Mouse (Mus musculus): ENCODE data around the gene Zmynd15. TPM values are rescaled to one million over a fixed set of nuclear protein-coding genes. Genes with fewer than 3 reads are reported as not detected.

Gene Zmynd15
- polyA plus RNA-seq (2012; ENCODE audit: low replicate concordance) = 2.2 and 3.7 TPM in 2 replicates

DNA sequence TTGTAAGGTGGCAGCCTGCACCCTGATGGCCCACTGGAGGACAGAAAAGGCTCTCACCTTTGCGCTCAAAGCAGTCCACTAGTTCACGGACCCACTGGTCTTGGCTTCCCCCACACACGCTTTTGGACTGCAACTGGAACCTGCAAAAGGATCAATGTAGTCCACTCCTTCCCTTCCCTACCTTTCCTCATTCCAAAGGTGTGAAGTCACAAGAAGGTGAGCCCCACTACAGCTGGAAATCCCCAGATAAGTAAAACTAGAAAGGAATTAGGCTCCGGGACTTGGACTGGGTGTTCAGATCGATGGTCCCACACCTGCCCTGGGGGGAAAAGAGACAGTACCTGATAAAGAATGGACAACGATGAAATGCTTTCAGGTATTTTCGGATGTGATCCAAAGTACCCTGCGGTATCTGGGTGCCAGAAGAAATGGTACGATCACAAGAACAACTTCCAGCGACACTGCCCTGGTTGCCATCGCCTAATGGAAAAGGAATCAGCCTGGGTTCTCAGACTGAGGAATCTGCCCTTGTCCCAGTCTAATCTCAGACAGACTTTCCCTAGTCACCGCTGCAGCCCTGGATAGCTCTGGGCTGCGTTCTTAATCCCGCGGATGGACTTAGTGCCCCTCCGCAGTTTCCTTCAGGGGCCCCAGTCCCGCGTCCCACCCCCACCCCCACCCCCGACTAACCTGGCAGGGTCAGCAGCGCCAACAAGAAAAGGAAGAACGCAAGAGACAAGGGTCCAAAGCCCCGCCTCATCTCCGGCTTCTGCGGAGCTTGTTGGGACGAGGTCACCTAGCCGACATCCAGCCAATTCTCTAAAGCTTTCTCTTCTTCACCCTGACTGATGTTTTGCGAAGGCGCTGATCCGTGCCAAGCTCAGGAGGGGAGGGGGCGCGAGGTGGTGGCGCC lies at the start of gene Zmynd15:
Zmynd15 (plus strand) TSS at position 746 of the 913 bp plus-strand sequence.

DNA sequence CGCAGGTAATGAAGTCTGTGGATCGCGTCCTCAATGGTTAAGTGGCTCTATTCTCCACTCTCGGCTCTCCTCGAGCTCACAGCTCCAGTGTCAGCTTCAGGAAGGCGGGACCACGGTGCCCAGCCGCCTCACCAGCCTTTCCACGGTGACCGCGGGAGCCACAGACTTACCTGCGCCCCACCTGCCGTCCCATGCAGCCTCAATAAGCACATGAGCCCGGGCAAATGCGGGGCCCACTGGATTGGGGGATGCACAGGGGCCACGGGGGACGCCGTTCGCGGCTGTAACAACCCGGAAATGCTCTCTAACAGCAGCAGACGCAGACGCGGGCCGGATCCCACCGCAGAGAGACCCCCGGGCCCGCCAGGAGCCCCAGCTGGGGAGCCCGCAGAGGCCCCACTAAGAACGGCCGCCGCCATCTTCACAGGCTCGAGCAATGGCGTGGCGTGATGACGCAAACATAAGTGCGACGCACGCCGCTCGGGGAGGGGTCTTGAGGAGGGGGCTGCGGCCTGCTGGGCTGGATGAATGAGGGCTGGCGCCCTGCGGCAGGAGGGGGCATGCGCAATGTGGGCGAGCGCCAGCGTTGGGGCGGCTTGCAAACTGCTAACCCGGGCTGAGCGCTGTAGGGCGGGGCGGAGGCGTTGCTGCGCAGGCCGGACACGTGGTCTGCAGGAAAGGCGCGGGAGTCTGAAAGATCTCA lies 49.5 kb upstream of the Zmynd15 start, which contains the start of gene Pelp1:
Pelp1 (minus strand) TSS at position 438 of the 703 bp plus-strand sequence.

DNA sequence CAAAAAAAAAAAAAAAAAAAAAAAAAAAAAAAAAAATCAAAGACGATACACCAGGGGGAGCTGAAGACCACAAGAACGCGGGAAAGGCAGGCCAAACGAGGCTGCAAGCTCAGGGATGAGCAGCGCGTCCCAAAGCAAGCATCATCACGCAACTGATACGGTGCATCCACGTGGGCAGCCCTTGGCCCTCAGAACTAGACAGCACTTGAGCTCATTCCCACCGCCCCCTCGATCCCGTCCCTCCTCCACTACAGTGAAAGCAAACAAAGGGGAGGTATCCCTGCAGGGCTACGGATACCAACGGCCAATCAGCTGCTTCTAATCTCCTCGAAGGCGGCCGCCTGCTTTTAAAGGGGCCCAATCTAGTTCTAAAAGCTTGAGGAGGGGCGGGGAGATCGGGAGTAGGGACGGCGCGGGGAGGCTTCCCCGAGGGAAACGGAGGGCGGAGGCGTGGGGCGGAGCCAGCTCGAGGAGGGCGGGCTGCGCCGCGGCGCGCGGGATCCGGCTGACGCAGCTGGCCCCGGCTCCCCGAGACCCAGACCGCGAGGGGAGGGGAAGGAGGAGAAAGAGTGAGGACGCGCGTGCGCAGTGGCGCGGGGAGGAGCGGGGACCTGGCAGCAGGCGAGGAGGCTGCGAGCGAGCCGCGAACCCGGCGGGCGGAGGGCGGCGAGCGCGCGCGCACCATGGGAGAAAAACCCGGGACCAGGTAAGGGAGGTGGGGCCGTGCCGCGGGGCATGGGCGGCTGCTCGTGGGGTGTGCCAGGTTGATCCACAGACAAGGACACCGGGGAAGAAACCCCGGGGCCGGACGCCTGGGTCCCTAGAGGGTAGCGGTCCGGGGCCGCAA lies 27.0 kb upstream of the Zmynd15 start, which contains the start of gene Arrb2:
Arrb2 (plus strand) TSS at position 588 of the 847 bp plus-strand sequence.

DNA sequence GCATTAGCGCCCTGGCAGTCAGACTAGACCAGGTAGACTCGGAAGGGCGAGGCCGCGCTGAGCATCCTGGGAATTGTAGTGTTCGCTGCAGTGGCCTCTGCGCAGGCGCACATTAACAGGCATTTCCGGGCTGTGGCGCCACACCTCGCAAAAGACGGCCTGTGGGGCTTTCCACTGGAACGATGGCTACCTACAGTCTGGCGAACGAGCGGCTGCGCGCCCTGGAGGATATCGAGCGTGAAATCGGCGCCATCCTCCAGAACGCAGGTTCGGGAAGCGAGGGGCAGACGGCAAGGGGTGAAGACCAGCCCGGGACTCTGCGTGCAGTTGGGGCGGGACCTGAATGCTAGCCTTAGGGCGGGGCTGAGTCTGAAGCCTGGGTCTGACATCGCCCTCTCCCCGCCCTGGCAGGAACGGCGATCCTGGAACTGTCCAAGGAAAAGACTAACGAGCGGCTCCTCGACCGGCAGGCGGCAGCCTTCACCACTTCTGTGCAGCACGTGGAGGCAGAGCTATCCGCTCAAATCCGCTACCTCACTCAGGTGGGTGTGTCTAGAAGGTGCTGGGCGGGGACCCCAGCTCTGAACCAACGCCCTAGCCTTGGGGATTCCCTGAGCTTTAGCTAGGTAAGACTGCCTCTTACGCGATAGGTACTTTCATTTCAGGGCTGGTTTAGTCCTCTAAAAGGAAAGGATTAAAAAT lies 7.3 kb upstream of the Zmynd15 start, which contains the start of gene Med11:
Med11 (plus strand) TSS at position 123 of the 702 bp plus-strand sequence.

DNA sequence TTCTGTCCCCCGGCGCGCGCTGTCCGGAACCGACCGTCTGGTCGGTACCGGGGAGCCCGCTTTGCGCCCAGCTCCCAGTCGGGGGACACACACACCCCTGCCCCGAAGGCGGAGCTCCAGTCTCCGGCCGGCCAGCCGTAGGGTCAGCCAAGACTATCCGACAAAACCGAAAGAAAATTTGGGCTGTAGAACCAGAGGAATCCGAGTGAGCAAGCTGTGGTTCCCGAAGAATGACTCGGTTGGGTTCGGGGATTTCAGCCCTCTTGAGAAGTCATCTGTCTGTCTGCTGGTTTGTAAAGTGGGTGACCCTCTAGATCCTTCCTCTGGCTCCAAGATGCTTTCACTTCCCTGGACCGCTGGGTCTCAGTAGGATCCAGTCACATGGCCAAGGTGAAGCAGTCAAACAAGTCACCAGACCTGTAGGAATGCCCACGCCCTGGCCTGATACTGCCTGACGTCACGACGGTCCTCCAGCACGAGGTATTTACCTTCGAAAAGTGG lies 418 bp downstream of the Zmynd15 start, which contains the start of gene Cxcl16:
Cxcl16 (minus strand) TSS at position 384 of the 501 bp plus-strand sequence.

DNA sequence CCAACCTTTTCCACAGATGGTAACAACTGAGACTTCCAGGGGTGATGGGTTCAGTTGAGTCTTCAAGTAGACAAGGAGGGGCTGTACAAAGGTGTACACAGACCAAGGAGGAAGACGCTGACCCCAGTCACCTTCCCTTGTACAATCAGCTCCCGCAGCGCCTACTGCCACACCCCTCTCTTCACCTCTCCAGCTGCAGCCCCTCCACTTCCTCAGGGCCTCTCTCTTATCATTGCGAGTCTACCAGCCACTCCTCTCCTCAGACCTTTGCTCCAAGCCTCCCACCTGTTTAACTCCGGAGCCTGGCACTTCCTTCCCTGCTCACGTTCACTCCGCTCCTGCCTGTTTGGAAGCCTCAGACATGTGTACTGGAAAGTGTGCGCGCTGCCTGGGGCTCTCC lies 45.7 kb downstream of the Zmynd15 start, which contains the start of gene Tm4sf5:
Tm4sf5 (plus strand) TSS at position 275 of the 400 bp plus-strand sequence.

DNA sequence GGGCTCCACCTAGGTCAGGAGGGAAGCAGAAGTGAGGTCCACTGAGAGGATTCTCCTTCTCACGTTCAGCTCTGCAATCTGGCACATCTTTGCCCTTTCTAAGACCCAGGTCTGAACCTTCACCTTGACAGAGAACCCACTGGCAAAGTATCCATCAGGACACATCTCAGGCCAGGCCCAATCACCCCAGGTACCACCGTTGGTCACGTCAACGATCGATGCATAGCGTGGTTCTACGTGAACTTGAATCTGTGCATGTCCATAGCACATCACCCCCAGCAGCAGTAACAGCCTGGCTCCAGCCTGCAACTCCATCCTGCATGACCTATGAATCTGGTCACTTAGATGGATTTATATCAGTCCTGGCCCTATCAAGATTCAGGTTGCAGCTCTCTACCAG lies 55.1 kb downstream of the Zmynd15 start, which contains the start of gene Vmo1:
Vmo1 (minus strand) TSS at position 329 of the 400 bp plus-strand sequence.

Other genes with a start within 250 kb of the Zmynd15 start
- gene Slc16a11, start 246.7 kb upstream of the Zmynd15 start, polyA plus RNA-seq (2012; ENCODE audit: low replicate concordance) = 0.42 and 1.8 TPM in 2 replicates
- gene Slc16a13, start 238.4 kb upstream of the Zmynd15 start, polyA plus RNA-seq (2012; ENCODE audit: low replicate concordance) = 4.8 and 6.9 TPM in 2 replicates
- gene Bcl6b, start 229.6 kb upstream of the Zmynd15 start, polyA plus RNA-seq (2012; ENCODE audit: low replicate concordance) = 1.2 and 1.7 TPM in 2 replicates
- 63.8 and 101 TPM in 2 replicates for gene 0610010K14Rik, start 221.5 kb upstream of the Zmynd15 start, polyA plus RNA-seq (2012; ENCODE audit: low replicate concordance)
- gene Gm21988, start 219.6 kb upstream of the Zmynd15 start, polyA plus RNA-seq (2012; ENCODE audit: low replicate concordance) = 2.8 and 4.1 TPM in 2 replicates
- gene Rnasek, start 219.6 kb upstream of the Zmynd15 start, polyA plus RNA-seq (2012; ENCODE audit: low replicate concordance) = 44.8 and 229 TPM in 2 replicates
- 0.63 and 0.76 TPM in 2 replicates for gene Alox12, start 204.1 kb upstream of the Zmynd15 start, polyA plus RNA-seq (2012; ENCODE audit: low replicate concordance)
- 0.10 TPM in 1 of 2 replicates, not detected in the other for gene Alox12e, start 136.8 kb upstream of the Zmynd15 start, polyA plus RNA-seq (2012; ENCODE audit: low replicate concordance)
- 1.4 and 1.8 TPM in 2 replicates for gene Alox15, start 107.4 kb upstream of the Zmynd15 start, polyA plus RNA-seq (2012; ENCODE audit: low replicate concordance)
- gene Pelp1, start 49.4 kb upstream of the Zmynd15 start, polyA plus RNA-seq (2012; ENCODE audit: low replicate concordance) = 34.5 and 61.0 TPM in 2 replicates
- gene Arrb2, start 26.8 kb upstream of the Zmynd15 start, polyA plus RNA-seq (2012; ENCODE audit: low replicate concordance) = 412 and 439 TPM in 2 replicates
- gene Med11, start 7.5 kb upstream of the Zmynd15 start, polyA plus RNA-seq (2012; ENCODE audit: low replicate concordance) = 13.9 and 47.2 TPM in 2 replicates
- 5.5 and 6.1 TPM in 2 replicates for gene Cxcl16, start 551 bp downstream of the Zmynd15 start, polyA plus RNA-seq (2012; ENCODE audit: low replicate concordance)
- 0.40 and 1.2 TPM in 2 replicates for gene Tm4sf5, start 45.8 kb downstream of the Zmynd15 start, polyA plus RNA-seq (2012; ENCODE audit: low replicate concordance)
- gene Vmo1, start 55.2 kb downstream of the Zmynd15 start, polyA plus RNA-seq (2012; ENCODE audit: low replicate concordance) = not detected in 2 replicates
- gene Gltpd2, start 59.8 kb downstream of the Zmynd15 start, polyA plus RNA-seq (2012; ENCODE audit: low replicate concordance) = not detected in 2 replicates
- 57.2 and 129 TPM in 2 replicates for gene Psmb6, start 65.9 kb downstream of the Zmynd15 start, polyA plus RNA-seq (2012; ENCODE audit: low replicate concordance)
- gene Gm40193, start 73.5 kb downstream of the Zmynd15 start, polyA plus RNA-seq (2012; ENCODE audit: low replicate concordance) = not detected in 2 replicates
- 2.8 and 4.8 TPM in 2 replicates for gene Pld2, start 80.6 kb downstream of the Zmynd15 start, polyA plus RNA-seq (2012; ENCODE audit: low replicate concordance)
- gene Mink1, start 103.4 kb downstream of the Zmynd15 start, polyA plus RNA-seq (2012; ENCODE audit: low replicate concordance) = 149 and 293 TPM in 2 replicates
- gene 4930544D05Rik, start 156.4 kb downstream of the Zmynd15 start, polyA plus RNA-seq (2012; ENCODE audit: low replicate concordance) = not detected in 2 replicates
- 0.98 and 1.9 TPM in 2 replicates for gene Chrne, start 159.8 kb downstream of the Zmynd15 start, polyA plus RNA-seq (2012; ENCODE audit: low replicate concordance)
- gene Gp1ba, start 179.7 kb downstream of the Zmynd15 start, polyA plus RNA-seq (2012; ENCODE audit: low replicate concordance) = 0.47 and 1.1 TPM in 2 replicates
- gene Rnf167, start 187.8 kb downstream of the Zmynd15 start, polyA plus RNA-seq (2012; ENCODE audit: low replicate concordance) = 97.5 and 293 TPM in 2 replicates
- 60.4 and 82.0 TPM in 2 replicates for gene Slc25a11, start 188.0 kb downstream of the Zmynd15 start, polyA plus RNA-seq (2012; ENCODE audit: low replicate concordance)
- 4,148 and 9,034 TPM in 2 replicates for gene Pfn1, start 195.2 kb downstream of the Zmynd15 start, polyA plus RNA-seq (2012; ENCODE audit: low replicate concordance)
- 15.7 and 25.1 TPM in 2 replicates for gene Eno3, start 197.8 kb downstream of the Zmynd15 start, polyA plus RNA-seq (2012; ENCODE audit: low replicate concordance)
- 87.8 and 103 TPM in 2 replicates for gene Spag7, start 210.0 kb downstream of the Zmynd15 start, polyA plus RNA-seq (2012; ENCODE audit: low replicate concordance)
- gene Camta2, start 228.7 kb downstream of the Zmynd15 start, polyA plus RNA-seq (2012; ENCODE audit: low replicate concordance) = 59.8 and 107 TPM in 2 replicates
- gene Inca1, start 240.7 kb downstream of the Zmynd15 start, polyA plus RNA-seq (2012; ENCODE audit: low replicate concordance) = 0.36 and 0.41 TPM in 2 replicates
- 37.7 and 84.2 TPM in 2 replicates for gene Kif1c, start 241.1 kb downstream of the Zmynd15 start, polyA plus RNA-seq (2012; ENCODE audit: low replicate concordance)

All from hematopoietic multipotent progenitor cell, adult 10-12 weeks (in vitro differentiated cells).